Mouse (Mus musculus) 3134 (cell line): Measurements from ENCODE around the gene Vat1l.

ENCODE experiments used
- DNase-seq: peaks from one replicate; pipeline ENCODE4 v3.0.0-alpha.2; 2011; ENCODE audit warnings: low spot score; ENCODE audit not compliant: insufficient read length; ENCODE audit errors: extremely low read depth

The Vat1l gene

DNA sequence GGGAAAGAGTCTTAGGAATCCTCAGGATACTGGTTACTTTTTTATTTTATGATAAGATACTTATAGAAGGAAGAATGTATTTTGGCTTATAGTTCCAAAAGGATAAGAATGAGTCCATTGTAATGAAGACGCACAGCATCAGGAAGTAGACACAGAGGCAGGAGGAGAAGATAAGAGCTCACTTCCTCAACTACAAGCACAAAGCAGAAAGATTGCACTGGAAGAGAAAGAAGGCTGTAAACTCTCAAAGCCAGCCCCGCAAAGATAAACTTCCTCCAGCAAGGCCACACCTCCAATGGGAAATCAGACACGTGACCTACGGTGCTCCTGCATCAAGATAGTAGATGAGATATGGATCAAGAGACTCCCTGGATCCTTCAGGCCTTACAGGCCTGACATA lies 182.1 kb downstream of the Vat1l start:
- no peak for DNase-seq

DNA sequence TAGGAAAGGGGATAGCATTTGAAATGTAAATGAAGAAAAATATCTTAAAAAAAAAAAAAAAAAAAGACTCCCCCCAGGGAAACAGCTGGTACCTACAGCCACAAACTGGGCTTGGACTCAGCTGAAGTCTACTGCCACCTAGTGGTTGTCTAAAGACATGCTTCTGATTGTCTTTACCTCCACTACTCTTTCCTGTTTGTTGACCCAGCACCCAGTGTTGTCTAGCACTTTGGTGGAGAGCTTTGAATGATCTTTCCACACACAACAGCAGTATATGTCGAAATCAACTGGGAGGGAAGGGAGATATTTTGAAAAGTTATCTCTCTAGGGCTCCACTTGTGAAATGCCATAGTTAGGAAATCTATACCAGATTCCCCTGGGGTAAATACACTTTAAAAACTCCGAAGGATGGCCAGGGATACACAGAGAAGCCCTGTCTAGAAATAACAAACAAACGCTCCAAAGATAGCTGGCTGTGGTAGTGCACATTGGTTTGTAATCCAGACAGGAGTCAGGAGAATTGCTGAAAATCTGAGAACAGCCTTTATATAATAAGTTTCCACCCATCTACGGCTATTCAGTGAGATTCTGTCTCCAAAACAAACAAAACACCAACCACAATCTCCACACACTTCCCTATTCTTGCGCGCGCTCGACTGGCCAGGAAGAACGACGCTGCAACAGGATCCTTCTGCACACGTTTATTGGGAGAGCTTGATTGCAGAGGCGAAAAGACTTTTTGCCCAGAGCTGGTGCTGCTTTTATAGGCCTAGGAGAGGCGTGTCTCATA lies 185.2 kb downstream of the Vat1l start:
- no peak for DNase-seq

DNA sequence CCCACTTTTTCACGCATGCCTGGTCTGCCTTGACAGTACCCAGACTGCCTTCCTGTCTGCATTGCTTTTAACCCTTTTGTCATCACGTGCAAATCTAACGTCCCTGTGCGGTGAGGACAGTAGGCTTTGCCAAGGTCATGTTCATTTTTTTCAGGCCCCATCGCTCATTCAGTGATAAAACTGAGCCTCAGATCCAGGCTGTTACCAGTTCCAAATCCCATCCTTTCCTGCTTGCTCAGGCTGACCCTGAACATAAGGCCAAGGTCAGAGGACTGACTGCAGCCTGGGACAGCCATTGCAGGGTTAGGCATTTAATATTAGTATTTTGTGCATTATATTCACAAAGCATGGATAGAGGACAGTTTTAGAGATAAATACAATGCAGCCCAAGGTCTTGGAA lies 192.9 kb downstream of the Vat1l start:
- DNase-seq, result no peak

- DNase-seq, result no peak
These were observed 193.9 kb downstream of the Vat1l start for GRCm38 (mm10) chr8:114399273-114399672.

DNA sequence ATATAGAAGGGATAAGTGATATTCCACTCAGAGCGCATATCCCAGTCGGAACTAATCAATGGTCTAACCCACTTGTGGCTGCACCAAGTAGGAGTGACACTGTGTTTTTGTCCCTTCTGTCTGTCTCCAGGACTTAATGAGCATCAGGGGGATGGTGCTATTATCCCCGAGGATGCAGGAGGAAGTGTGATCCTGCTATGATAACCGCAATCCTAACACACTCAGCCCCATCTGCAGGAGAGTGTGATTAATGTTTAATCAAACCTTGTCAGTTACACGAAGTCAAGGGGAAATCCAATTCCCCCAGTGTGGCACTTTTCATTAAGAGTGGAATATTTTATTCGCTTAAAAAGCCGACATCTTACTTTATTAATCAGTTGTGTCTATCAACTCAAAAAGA lies 196.3 kb downstream of the Vat1l start:
- no peak for DNase-seq

DNA sequence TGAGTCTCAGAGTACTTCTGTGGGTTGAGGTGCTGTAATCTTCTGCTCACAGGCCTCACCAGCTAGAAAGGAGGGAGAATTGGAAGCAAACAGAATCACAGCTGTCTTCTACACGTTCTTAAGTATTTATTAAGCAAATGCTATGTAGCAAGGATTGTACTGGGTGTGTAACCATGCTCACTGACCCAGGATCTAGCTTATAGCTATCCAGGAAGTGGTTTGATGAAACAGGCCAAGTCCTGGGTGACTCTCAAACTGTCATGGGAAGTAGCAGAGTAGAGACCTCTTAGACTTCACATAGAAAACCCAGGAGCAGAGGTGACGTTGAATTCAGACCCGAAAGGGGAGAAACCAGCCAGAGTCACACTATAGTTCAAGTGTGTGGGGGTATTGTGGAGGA lies 206.0 kb downstream of the Vat1l start:
- no peak for DNase-seq

GRCm38 (mm10) chr8:114417786-114418185 lies 212.4 kb downstream of the Vat1l start, which contains the start of gene Clec3a:
Clec3a (plus strand) TSS chr8:114418086.
- DNase-seq, result no peak

- DNase-seq, result no peak
These were observed 213.1 kb downstream of the Vat1l start for GRCm38 (mm10) chr8:114418486-114418885.

DNA sequence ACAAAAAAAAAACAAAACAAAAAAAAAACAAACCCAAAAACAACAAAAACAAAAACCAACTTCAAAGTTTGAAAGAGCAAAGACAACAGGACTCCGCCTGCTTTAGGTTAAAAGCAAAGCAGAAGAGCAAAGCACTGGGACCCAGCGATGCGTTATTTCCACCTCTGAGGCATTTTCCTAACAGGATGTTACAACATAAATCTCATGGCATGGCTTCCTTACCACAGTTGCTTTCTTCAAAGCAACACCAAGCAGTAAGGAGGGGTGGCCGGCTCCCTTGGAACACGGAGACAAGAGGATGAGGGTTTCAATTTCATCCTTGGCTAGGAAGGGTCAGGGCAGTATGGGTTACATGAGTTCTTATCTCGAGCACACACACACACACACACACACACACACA lies 213.5 kb downstream of the Vat1l start:
- DNase-seq, result no peak

DNA sequence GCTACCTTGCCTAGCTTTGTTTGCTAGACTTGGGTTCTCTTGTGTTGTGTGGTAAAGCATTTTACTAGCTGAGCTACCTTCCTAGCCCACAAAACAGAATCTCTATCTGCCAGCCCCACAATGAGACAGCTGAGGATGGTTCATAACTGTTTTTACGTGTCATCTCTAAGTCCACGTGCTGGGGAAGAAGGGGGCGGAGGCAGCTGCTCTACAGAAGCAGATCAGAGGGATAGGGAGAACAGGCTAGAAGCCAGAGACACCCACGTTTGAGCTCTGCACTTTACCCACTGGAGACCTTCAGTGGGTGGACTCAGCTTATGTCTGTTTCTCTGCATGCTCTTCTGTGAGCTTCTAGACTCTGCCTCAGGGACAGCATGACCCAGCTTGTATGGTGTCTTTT lies 216.1 kb downstream of the Vat1l start:
- no peak for DNase-seq
